Mouse (Mus musculus) G1E (cell line): ENCODE data around the gene Hoxd3. TPM values are rescaled to one million over a fixed set of nuclear protein-coding genes. Genes with fewer than 3 reads are reported as not detected.

ENCODE experiments used
- ATAC-seq: 2 replicates; pipeline ENCODE4 v1.8.0; 2016; ENCODE audit warnings: mild to moderate bottlenecking; ENCODE audit not compliant: insufficient number of reproducible peaks, poor library complexity, low FRiP score, severe bottlenecking; ENCODE audit errors: extremely low read depth
- DNase-seq: peaks from one replicate; pipeline ENCODE4 v3.0.0; 2012; ENCODE audit warnings: low spot score
- H3K27me3 ChIP-seq: 2 replicates; pipeline ENCODE4 v1.6.1; 2012; ENCODE audit warnings: mild to moderate bottlenecking, low read length, inconsistent platforms; ENCODE audit not compliant: insufficient read depth
- H3K36me3 ChIP-seq: replicated peaks from 2 replicates; pipeline ENCODE3; 2012; ENCODE audit warnings: mild to moderate bottlenecking, inconsistent platforms
- H3K4me1 ChIP-seq: 2 replicates; pipeline ENCODE4 v1.6.1; 2012; ENCODE audit warnings: low read depth, low read length, inconsistent platforms, mixed read lengths; ENCODE audit not compliant: insufficient read depth
- H3K4me3 ChIP-seq: 2 replicates; pipeline ENCODE4 v1.5.1; 2012; ENCODE audit warnings: low read depth, mild to moderate bottlenecking, inconsistent platforms, low read length, moderate library complexity, mixed read lengths
- H3K9me3 ChIP-seq: replicated peaks from 2 replicates; pipeline ENCODE4 v1.6.1; 2012; ENCODE audit warnings: inconsistent platforms
- CTCF ChIP-seq: IDR thresholded peaks from 2 replicates; pipeline ENCODE4 v1.5.1; 2012; ENCODE audit warnings: low read depth, low read length, inconsistent platforms, mixed read lengths
- GATA1 ChIP-seq: IDR thresholded peaks from 2 replicates; pipeline ENCODE4 v1.6.1; 2012; ENCODE audit warnings: borderline replicate concordance, low read length, inconsistent platforms, mixed read lengths
- GATA2 ChIP-seq: IDR thresholded peaks from 2 replicates; pipeline ENCODE4 v1.6.1; 2012; ENCODE audit warnings: low read depth, low read length, inconsistent platforms, borderline replicate concordance
- POLR2AphosphoS5 ChIP-seq: IDR thresholded peaks from 2 replicates; pipeline ENCODE4 v1.6.1; 2012; ENCODE audit warnings: low read depth, low read length, inconsistent platforms; ENCODE audit not compliant: insufficient replicate concordance
- TAL1 ChIP-seq: conservative IDR thresholded peaks from 2 replicates; pipeline ENCODE4 v1.6.1; 2012; ENCODE audit warnings: low read depth, low read length, inconsistent platforms, mixed read lengths
- polyA plus RNA-seq: library from polyadenylated mRNA; stranded (reverse); fragments of >175 nt; gene quantifications from 2 replicates; pipeline ENCODE4 v1.2.3, GENCODE M21; 2012
- total RNA-seq, 2 experiments: library from RNA; stranded (forward) in 1 of 2; stranded (reverse) in 1 of 2; fragments of 200-1000 nt in 1 of 2; fragments of >200 nt in 1 of 2; fragmentation: Nextera tagmentation in 1 of 2; gene quantifications; 2 replicates each; pipeline ENCODE4 v1.2.3; 2014 to 2017

Gene Hoxd3
- total and polyA plus RNA-seq, 3 experiments: 0.17 to 0.75 (median 0.22) TPM

- DNase-seq (no peak), ATAC-seq (no peak)
- Histone ChIP-seq H3K9me3 (no peaks in the 10 kb centered on the region), H3K36me3 (no peaks in the 10 kb centered on the region), H3K27me3 (peaks cover 81% of the 10 kb centered on the region), H3K4me1 (peaks cover 9% of the 10 kb centered on the region), H3K4me3 (no peak overlapping the region)
- no peak for TF ChIP-seq TAL1
- no peak for TF ChIP-seq GATA1
- TF ChIP-seq CTCF: no peak
- no peak for TF ChIP-seq GATA2
- TF ChIP-seq POLR2AphosphoS5: no peak
These were observed 23.5 kb downstream of the Hoxd3 start for GRCm38 (mm10) chr2:74734996-74735811.

- no peak for ATAC-seq
- Histone ChIP-seq H3K27me3 (peaks cover 84% of the 10 kb centered on the region), H3K36me3 (no peaks in the 10 kb centered on the region), H3K4me1 (peaks cover 9% of the 10 kb centered on the region), H3K9me3 (no peaks in the 10 kb centered on the region), H3K4me3 (no peak overlapping the region)
- DNase-seq: no peak
- TF ChIP-seq TAL1 (no peak), GATA2 (no peak), POLR2AphosphoS5 (no peak), CTCF (no peak), GATA1 (no peak)
These were observed 24.3 kb downstream of the Hoxd3 start for GRCm38 (mm10) chr2:74735851-74736687.

DNA sequence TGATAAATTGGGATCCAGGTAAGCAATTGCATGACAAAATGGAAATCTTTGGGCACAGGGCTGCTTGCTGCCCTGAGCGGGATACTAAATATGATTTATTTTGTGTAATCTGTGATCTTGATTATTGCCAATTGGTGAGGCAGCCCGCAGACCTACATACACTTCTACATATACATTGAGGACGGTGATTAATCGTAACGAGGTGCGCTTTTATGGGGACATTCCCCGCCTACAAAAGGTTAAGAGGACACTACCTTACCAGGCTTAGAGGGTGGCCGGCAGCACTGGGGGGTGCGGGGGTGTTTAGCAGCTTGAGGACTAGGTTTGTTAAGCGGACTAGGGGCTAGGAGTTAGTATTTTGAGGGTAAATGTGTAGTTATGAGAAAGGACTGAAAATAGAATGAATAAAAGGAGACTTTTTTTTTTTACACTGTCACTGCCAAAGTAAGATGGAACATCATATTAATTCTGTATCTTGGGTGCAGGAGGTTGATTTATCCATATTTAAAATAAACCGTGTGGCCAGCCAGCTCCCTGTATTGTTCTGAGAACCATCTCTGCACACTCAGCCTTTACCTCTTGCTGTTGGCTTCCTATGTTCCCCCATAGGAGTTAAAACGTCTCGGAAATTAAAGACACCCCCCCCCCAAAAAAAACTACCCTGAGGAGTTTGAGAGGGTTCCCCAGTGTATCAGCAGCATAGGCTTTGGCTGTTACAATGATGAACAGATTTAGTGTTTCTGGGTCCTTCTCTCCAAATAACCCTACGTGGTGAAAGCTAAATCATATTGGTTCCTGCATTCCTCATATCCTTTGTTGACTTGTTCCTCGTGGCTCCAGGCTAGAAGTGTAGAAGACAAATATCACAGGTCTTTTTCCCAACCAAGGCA is 25.2 kb downstream of the Hoxd3 start:
- Histone ChIP-seq H3K9me3 (no peaks in the 10 kb centered on the region), H3K27me3 (peaks cover 83% of the 10 kb centered on the region), H3K4me3 (no peak overlapping the region), H3K36me3 (no peaks in the 10 kb centered on the region), H3K4me1 (peaks cover 9% of the 10 kb centered on the region)
- DNase-seq: no peak
- no peak for ATAC-seq
- TF ChIP-seq CTCF (no peak), TAL1 (no peak), POLR2AphosphoS5 (no peak), GATA1 (no peak), GATA2 (no peak)

GRCm38 (mm10) chr2:74737578-74738070 is 25.9 kb downstream of the Hoxd3 start:
- peaks cover 7% of the 10 kb centered on the region for H3K4me1 ChIP-seq
- ATAC-seq: no peak
- no peak for DNase-seq
- H3K9me3 ChIP-seq: no peaks in the 10 kb centered on the region
- H3K27me3 ChIP-seq: peaks cover 78% of the 10 kb centered on the region
- no peak overlapping the region for H3K4me3 ChIP-seq
- TF ChIP-seq TAL1 (no peak), GATA1 (no peak), CTCF (no peak), POLR2AphosphoS5 (no peak), GATA2 (no peak)
- H3K36me3 ChIP-seq: no peaks in the 10 kb centered on the region

GRCm38 (mm10) chr2:74738623-74739475 is 27.1 kb downstream of the Hoxd3 start:
- Histone ChIP-seq H3K36me3 (no peaks in the 10 kb centered on the region), H3K27me3 (peaks cover 74% of the 10 kb centered on the region), H3K4me1 (peaks cover 4% of the 10 kb centered on the region), H3K9me3 (no peaks in the 10 kb centered on the region), H3K4me3 (no peak overlapping the region)
- ATAC-seq (no peak), DNase-seq (no peak)
- TF ChIP-seq POLR2AphosphoS5: no peak
- TF ChIP-seq GATA1: no peak
- TF ChIP-seq GATA2: no peak
- TF ChIP-seq TAL1: no peak
- no peak for TF ChIP-seq CTCF
